Mouse (Mus musculus) induced T-regulatory cell, adult 2 months (primary cell): Measurements from ENCODE around the gene Slitrk6.

ENCODE experiments used
- DNase-seq: peaks from one replicate; pipeline ENCODE4 v3.0.0-alpha.2; 2012; ENCODE audit warnings: low read depth

The Slitrk6 gene

DNA sequence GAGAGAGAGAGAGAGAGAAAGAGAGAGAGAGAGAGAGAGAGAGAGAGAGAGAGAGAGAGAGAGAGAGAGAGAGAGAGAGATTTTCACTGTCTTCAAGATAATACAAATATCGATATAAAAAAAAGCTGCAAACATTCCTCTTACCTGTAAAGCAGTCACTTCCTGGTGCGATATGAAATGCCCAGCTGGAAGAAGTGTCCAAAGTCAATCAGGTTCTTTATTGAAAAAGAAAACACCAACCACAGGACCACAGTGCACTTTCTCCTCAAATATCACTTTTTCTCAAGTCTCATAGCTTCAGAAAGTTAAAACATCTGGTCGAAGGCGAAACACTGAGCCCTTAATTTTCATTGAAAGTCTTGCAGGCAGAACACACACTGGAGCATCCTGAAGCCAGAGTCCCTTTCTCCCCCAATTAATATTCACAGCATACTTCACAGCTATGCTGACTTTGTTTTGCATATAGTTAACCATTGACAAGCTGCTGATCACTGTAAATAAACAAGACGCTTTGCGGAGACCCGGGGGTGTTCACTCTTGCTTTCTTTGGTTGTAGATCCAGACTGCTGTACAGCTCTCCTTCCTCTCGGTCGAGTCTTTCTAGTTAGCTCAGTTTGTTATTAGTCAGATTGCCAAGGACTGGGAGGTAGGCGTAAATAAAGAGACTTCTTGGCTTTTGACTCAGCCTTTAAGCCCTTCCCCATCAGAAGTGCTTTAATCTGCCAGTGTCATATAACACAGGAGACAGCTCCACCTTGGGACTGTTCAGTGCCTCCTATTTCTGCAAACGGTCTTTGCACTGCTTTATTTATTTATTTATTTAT, at the start of gene Slitrk6:
TSS of gene Slitrk6 (minus strand) at position 666 of the 824 bp plus-strand sequence.
- no peak for DNase-seq

DNA sequence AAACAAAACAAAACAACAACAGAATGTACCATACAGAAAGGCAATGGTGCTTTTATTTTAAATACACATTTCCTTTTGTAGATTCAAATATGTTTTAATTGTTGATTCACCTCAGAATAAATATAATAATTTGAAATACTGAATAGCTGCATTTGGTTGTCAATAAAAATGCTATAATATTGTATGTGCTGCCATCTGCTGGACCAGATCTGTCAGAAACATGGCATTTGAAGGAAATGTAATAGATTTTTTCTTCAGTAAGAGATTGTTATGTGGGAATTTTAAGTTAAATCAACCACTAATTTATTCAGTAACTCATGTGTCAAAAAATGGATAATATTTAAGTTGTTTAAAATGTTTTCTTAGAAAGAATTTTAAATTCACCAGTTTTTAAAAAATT, 22.6 kb upstream of the Slitrk6 start:
- DNase-seq = no peak

DNA sequence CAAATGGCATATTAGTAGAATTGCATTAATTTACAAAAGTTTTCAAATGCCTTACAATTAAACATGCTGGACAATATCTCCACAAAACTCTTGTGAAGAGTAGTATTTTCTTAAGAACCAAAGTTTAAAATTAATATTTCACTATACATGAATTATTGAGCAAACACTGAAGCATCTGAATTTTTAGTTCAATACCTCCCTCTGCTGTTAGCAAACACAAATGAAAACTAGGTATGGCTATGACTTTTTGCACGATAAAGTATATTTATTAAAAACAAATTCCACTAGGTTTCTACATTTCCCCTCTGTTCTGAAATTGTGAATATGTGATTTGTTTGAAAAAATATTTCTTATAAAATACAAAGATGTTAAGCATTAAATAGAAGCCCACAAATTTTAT, 15.7 kb upstream of the Slitrk6 start:
- DNase-seq = no peak

DNA sequence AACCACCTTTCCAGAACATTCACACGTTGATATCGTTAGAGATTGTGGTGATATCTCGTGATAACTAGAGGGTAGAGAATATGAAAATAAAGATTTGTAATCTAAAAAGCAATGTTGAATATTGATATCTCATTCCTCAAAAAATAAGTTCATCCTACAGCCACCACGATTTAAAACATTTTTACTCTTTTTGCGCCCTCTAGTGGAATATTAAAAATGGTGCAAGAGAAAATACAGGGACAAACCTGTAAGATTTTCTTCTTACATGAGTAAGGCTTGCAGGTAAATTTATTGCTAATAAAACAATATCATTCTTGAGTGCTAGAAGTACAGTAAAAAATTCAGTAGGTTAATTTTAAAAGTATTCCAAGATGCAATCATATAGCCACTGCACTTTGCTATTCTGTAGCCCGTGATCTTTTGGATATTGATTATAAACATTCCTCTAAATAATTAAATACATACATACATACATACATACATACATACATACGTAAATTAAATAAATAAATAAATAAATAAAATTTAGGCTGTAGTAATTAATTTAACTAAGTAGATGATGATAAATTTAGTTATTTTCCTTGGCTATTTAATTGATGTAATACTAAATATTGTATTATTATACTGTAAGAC, 7.8 kb upstream of the Slitrk6 start:
- peak; percentile 9 for DNase-seq

DNA sequence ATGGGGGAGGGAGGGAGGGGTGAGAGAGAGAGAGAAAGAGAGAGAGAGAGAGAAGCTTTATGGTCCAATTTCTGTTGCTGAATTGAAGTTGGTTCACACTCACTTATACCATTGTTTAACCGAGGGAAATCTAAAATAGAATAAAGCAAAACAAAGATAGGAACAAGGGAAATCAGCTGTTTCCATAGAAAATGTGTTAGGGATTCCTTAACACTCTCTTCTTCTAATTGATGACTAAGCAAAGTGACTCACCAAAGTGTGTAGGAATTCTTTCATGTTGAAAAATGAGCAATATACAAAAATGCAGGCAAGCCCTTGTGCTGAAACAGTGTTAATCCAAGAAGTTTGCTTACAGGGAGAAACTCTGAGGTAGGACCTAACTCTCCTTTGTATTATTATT, 6.0 kb upstream of the Slitrk6 start:
- DNase-seq = no peak

DNA sequence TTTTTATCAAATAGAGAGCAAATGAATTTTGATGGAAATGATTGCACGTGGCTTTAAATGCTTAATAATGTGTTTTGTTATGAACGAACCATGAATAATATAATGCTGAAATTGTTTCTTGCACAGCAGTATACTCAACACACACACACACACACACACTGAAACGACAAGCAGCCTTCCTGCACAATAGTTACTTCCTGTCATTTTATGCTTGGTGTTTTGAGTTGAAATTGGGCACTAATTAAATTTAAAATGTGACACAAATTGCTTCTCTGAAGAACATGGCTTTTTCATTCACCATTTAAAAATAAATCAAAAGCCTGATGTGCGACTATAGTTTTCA, 330 bp upstream of the Slitrk6 start:
- no peak for DNase-seq

DNA sequence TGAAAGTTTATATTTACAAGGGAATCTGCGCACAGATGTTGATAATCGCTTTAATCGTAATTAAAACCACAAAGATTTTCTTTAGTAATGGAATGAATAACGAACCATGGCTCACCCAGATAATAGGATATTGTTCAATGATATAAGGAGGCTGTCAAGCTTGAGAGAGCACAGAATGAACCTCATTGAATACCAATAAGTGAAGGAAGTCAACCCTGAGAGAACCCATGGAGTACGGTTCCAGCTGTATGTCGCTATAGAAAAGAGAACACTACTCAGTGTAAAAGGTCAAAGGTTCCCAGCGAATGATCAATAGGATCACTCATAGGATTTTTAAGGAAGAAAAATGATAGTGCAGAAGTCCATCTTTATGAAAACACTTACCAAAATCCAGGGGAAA, 15.1 kb downstream of the Slitrk6 start:
- no peak for DNase-seq

DNA sequence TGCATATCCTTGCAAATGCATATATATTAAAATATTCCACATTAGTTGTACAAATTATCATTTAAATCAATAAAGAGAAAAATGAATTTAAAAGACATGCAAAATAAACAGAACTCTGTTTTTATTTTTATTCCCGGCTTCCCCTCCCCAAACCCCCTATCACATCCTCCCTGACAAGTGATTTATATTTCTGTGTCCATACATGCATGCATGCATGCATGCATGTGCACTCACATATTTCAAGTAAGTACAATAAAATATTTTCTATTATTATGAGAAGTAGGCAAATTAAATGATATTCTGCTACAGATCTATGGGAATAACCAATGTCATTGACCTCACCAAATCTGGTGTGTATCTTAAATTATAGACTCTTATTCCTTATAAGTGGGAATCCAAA, 15.6 kb downstream of the Slitrk6 start:
- no peak for DNase-seq

DNA sequence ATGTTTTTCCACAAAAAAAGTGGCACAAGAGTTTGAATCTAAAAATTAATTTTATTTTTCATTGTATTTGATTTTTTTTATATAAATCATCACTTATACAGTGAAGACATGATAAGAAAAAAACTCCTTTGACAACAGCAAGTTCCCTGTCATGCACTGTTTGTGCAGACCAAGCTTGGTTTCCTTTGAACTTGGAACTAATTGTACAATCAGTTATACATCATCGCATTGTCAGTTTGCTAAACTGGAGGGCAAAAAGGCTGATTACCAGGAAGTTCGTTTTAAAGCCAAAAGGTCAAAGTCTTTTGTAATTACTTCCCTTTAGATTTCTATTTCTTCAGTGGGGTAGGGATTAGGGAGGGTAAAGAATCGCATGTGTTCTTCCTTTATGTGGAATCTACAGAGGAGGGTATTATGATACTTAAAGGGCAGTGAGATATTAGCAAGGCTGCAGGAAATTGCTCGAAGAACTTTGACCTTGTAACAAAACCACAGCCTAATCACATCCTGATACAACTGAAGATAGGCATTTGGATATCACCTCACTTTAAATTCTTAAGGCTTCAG, 26.5 kb downstream of the Slitrk6 start:
- no peak for DNase-seq

DNA sequence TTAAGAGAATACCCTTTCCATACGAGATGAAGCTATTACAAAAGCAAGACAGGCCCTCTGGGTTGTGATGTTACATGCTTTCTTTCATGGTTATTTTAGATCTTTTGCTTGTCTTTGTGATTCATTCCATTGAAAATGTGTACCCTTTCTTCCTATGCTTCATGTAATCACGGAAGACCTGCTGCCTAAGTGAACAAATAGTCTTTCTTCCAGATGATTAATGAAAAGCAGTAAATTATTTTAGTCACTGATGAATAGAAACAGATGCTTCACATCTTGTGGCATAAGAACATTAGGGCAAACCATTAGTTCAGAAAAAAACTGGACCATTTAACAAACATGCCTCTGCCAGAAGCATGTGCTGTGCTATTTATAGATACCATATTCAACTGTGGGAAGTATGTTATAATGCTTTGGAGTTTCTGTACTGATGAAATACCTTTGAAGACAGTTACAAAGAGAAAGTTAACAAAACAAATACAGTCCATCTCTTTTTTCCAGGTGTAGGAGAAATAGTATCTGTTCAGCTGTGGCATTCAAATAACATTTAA, 30.8 kb downstream of the Slitrk6 start:
- DNase-seq = no peak
